ENCODE assay signal across 18 mouse cellular contexts in the genomic region with DNA sequence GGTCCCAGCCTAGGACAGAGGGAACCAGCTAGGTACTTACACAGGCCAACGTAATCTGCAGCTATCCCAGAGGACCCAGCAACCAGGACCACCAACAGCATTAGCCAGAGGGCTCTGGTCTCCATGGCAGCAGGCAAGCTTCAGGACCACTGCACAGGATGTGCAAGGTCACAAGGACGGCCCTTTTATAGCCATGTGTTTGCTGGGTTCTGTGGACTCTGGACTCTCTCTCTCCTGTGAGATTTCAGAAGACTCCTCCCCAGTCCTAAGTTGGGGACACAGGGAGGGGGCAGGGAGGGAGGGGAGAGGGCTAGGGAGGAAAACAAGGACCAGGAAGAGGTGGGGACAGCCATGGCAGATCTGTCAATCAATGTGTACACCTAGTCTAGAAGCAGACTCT. TPM values are rescaled to one million over a fixed set of nuclear protein-coding genes. Genes with fewer than 3 reads are reported as not detected.
DNase-seq lines count a peak whose midpoint lies in the region; ATAC-seq and TF ChIP-seq lines count a peak whose summit lies in the region.
"Had no signal": no experiment of that assay in that cellular context is flagged by ENCODE, and none has a peak within 500 bp of the region (broad histone marks: within the 10 kb centered on the region; RNA-seq: fewer than 3 reads in every experiment).

A gene (minus strand): TSS at position 195 of the 400 bp plus-strand sequence.

- no peaks in the 10 kb centered on the region for H3K36me3 ChIP-seq in midbrain, embryonic 10.5 days
- no peaks in the 10 kb centered on the region for H3K36me3 ChIP-seq in midbrain, postnatal 0 days (ENCODE audit: insufficient read depth, low read length)
- no peaks in the 10 kb centered on the region for H3K36me3 ChIP-seq in intestine, embryonic 14.5 days (ENCODE audit: control insufficient read depth, insufficient read depth, low read length)
- H3K36me3 ChIP-seq in limb, embryonic 10.5 days, result no peaks in the 10 kb centered on the region
- no peaks in the 10 kb centered on the region for H3K36me3 ChIP-seq in stomach, embryonic 14.5 days (ENCODE audit: control insufficient read depth, insufficient read depth, low read length)
- H3K36me3 ChIP-seq: heart, embryonic 10.5 days had no signal

- no peak for TF ChIP-seq CTCF in midbrain, postnatal 0 days (IDR thresholded peaks at IDR 0.05)

- no peaks in the 10 kb centered on the region for H3K9me3 ChIP-seq in midbrain, embryonic 10.5 days (replicated peaks)
- no peaks in the 10 kb centered on the region for H3K9me3 ChIP-seq in midbrain, postnatal 0 days (ENCODE audit: low read length)
- no peaks in the 10 kb centered on the region for H3K9me3 ChIP-seq in intestine, embryonic 14.5 days (ENCODE audit: control insufficient read depth, low read length)
- H3K9me3 ChIP-seq in limb, embryonic 10.5 days (replicated peaks), result no peaks in the 10 kb centered on the region
- H3K9me3 ChIP-seq in stomach, embryonic 14.5 days (ENCODE audit: control insufficient read depth, low read depth, low read length), result no peaks in the 10 kb centered on the region
- H3K9me3 ChIP-seq: heart, embryonic 10.5 days had no signal

- no peak within 1 kb of the TSS for H3K4me3 ChIP-seq in midbrain, embryonic 10.5 days
- H3K4me3 ChIP-seq in midbrain, postnatal 0 days (ENCODE audit: low read depth, low read length), result no peak within 1 kb of the TSS
- no peak within 1 kb of the TSS for H3K4me3 ChIP-seq in intestine, embryonic 14.5 days (ENCODE audit: low read depth, low read length)
- H3K4me3 ChIP-seq in limb, embryonic 10.5 days, result no peak within 1 kb of the TSS
- H3K4me3 ChIP-seq in stomach, embryonic 14.5 days (ENCODE audit: low read depth, low read length), result no peak within 1 kb of the TSS
- H3K4me3 ChIP-seq: heart, embryonic 10.5 days had no signal

- WGBS in midbrain, embryonic 10.5 days, result 33% methylated on average over 2 of the region's 2 CpGs
- 19% methylated on average over 2 of the region's 2 CpGs for WGBS in midbrain, postnatal 0 days
- 2% methylated on average over 2 of the region's 2 CpGs for WGBS in intestine, embryonic 14.5 days
- 19% methylated on average over 2 of the region's 2 CpGs for WGBS in limb, embryonic 10.5 days
- WGBS in stomach, embryonic 14.5 days, result 26% methylated on average over 2 of the region's 2 CpGs

- no peaks in the 10 kb centered on the region for H3K27me3 ChIP-seq in midbrain, embryonic 10.5 days (ENCODE audit: low read depth, poor library complexity, severe bottlenecking)
- no peaks in the 10 kb centered on the region for H3K27me3 ChIP-seq in midbrain, postnatal 0 days (ENCODE audit: insufficient read depth, low read length)
- H3K27me3 ChIP-seq in intestine, embryonic 14.5 days (replicated peaks; ENCODE audit: control insufficient read depth, insufficient read depth, low read length), result no peaks in the 10 kb centered on the region
- H3K27me3 ChIP-seq in limb, embryonic 10.5 days (ENCODE audit: low read depth, poor library complexity, severe bottlenecking), result no peaks in the 10 kb centered on the region
- no peaks in the 10 kb centered on the region for H3K27me3 ChIP-seq in stomach, embryonic 14.5 days (ENCODE audit: control insufficient read depth, insufficient read depth, low read length)

- intact Hi-C loops in left cerebral cortex, postnatal 25 days (cut with DNase I), result no loop called here

- H3K9ac ChIP-seq in midbrain, postnatal 0 days (replicated peaks; ENCODE audit: low read length, poor library complexity, severe bottlenecking), result no peak within 1 kb of the TSS
- H3K9ac ChIP-seq in intestine, embryonic 14.5 days (ENCODE audit: low read length), result no peak within 1 kb of the TSS
- no peak within 1 kb of the TSS for H3K9ac ChIP-seq in stomach, embryonic 14.5 days (replicated peaks; ENCODE audit: low read depth, low read length)

- no peak within 1 kb of the TSS for H3K4me2 ChIP-seq in midbrain, postnatal 0 days (ENCODE audit: low read depth, low read length, poor library complexity, severe bottlenecking)
- H3K4me2 ChIP-seq in intestine, embryonic 14.5 days (ENCODE audit: low read length), result no peak within 1 kb of the TSS
- H3K4me2 ChIP-seq in stomach, embryonic 14.5 days (replicated peaks; ENCODE audit: low read depth, low read length), result no peak within 1 kb of the TSS

- H3K27ac ChIP-seq in midbrain, embryonic 10.5 days (replicated peaks), result 0 out of 2 replicates have a peak within 1 kb of the TSS, but pooled peaks have one; percentile 17
- no peak within 1 kb of the TSS for H3K27ac ChIP-seq in midbrain, postnatal 0 days (ENCODE audit: low read depth, low read length)
- no peak within 1 kb of the TSS for H3K27ac ChIP-seq in intestine, embryonic 14.5 days (ENCODE audit: low read depth)
- H3K27ac ChIP-seq in limb, embryonic 10.5 days, result no peak within 1 kb of the TSS
- no peak within 1 kb of the TSS for H3K27ac ChIP-seq in stomach, embryonic 14.5 days (ENCODE audit: low read length)
- H3K27ac ChIP-seq: heart, embryonic 10.5 days had no signal

- peaks cover 24% of the 10 kb centered on the region for H3K4me1 ChIP-seq in midbrain, embryonic 10.5 days
- no peaks in the 10 kb centered on the region for H3K4me1 ChIP-seq in midbrain, postnatal 0 days (ENCODE audit: insufficient read depth, low read length)
- H3K4me1 ChIP-seq in intestine, embryonic 14.5 days (replicated peaks; ENCODE audit: control insufficient read depth, insufficient read depth, low read length), result 0 out of 2 replicates have a peak, but pooled peaks cover 2% of the 10 kb centered on the region
- H3K4me1 ChIP-seq in limb, embryonic 10.5 days, result peaks cover 26% of the 10 kb centered on the region
- H3K4me1 ChIP-seq in stomach, embryonic 14.5 days (ENCODE audit: control insufficient read depth, insufficient read depth, low read length), result no peaks in the 10 kb centered on the region; the same call in 1 of the 2 replicates

- peak; percentile 25 for DNase-seq in midbrain, embryonic 10.5 days (ENCODE audit: low spot score)
- no peak for DNase-seq in midbrain, postnatal 0 days (ENCODE audit: low spot score)
- DNase-seq in intestine, embryonic 14.5 days (ENCODE audit: low spot score), result no peak
- DNase-seq in limb, embryonic 10.5 days (ENCODE audit: low spot score), result peak; percentile 45
- no peak for DNase-seq in left cerebral cortex, postnatal 25 days (ENCODE audit: low spot score in 2 of 2)
- no peak for DNase-seq in kidney, postnatal 14 days
- DNase-seq in gastrocnemius, postnatal 25 days, result no peak
- DNase-seq: adrenal gland, postnatal 10 days; gastrocnemius, postnatal 14 days; heart, postnatal 14 days; kidney, adult 11 months; kidney, postnatal 36 days; lung, adult 2 months had no signal

- no peak for ATAC-seq in midbrain, postnatal 0 days (ENCODE audit: low FRiP score)
- ATAC-seq in intestine, embryonic 14.5 days (replicated peaks; ENCODE audit: low FRiP score, low TSS enrichment, low read depth), result peak; percentile 69; the same call in 1 of the 2 replicates
- 0 out of 2 replicates have a peak, but pooled peaks have one; percentile 33 for ATAC-seq in stomach, embryonic 14.5 days (ENCODE audit: insufficient number of reproducible peaks, insufficient read depth, low FRiP score, low read depth)

RNA-seq across cellular contexts. Expression of the gene that starts here (rescaled TPM):
- 1.2 TPM in 1 of 2 replicates, not detected in the other for polyA plus RNA-seq in midbrain, embryonic 10.5 days (2016; fragmentation: Nextera tagmentation; extraction: Ambion mirVana)
- not detected in 2 replicates for total RNA-seq in midbrain, postnatal 0 days (2014; rRNA removed)
- 0.52 and 0.83 TPM in 2 replicates for polyA plus RNA-seq in midbrain, postnatal 0 days (2015; fragmentation: Nextera tagmentation; extraction: Ambion mirVana)
- polyA plus RNA-seq in intestine, embryonic 14.5 days (2014; fragmentation: Nextera tagmentation; extraction: Ambion mirVana), result 315 and 426 TPM in 2 replicates
- polyA plus RNA-seq in limb, embryonic 10.5 days (2016; fragmentation: Nextera tagmentation; extraction: Ambion mirVana), result not detected in 2 replicates
- 21.9 and 22.6 TPM in 2 replicates for polyA plus RNA-seq in stomach, embryonic 14.5 days (2014; fragmentation: Nextera tagmentation; extraction: Ambion mirVana)
- not detected for total RNA-seq in left cerebral cortex, postnatal 25 days (2021)
- total RNA-seq in gastrocnemius, postnatal 25 days (2021), result not detected
- total RNA-seq: adrenal gland, postnatal 10 days; gastrocnemius, postnatal 14 days; heart, postnatal 14 days; layer of hippocampus, postnatal 25 days; left cerebral cortex, postnatal 36 days; megakaryocyte progenitor cell, adult 5-6 weeks had no signal
- polyA plus RNA-seq: lung, adult 2 months had no signal

Comparison
In these comparisons a context has a peak if more than half of its experiments do, and no peak if none do; other contexts are left out.
1. RNA of the gene that starts here (polyA plus RNA-seq): 315 to 426 TPM in intestine, embryonic 14.5 days; 21.9 to 22.6 TPM in stomach, embryonic 14.5 days, 1.2 TPM in midbrain, embryonic 10.5 days, 0.52 to 0.83 TPM in midbrain, postnatal 0 days and not detected in limb, embryonic 10.5 days; every median in the first group is over 10 times any median in the second.
2. Peak in DNase-seq in limb, embryonic 10.5 days; RNA of the gene not detected or under 1 TPM.